Mouse (Mus musculus) kidney, embryonic 16.5 days (tissue): ENCODE data around the gene Stag1. TPM values are rescaled to one million over a fixed set of nuclear protein-coding genes. Genes with fewer than 3 reads are reported as not detected.

Experiments used
- ATAC-seq: fragments of 200-750 bp; cut with Nextera tagmentation; 2 replicates; pipeline ENCODE4 v1.8.0; 2017; ENCODE audit warnings: moderate TSS enrichment; ENCODE audit not compliant: low FRiP score, low TSS enrichment
- H3K27ac ChIP-seq: fragments of 300-500 bp; sonication (generic); 2 replicates; pipeline ENCODE4 v1.5.1; 2014; ENCODE audit warnings: low read length
- H3K27me3 ChIP-seq: fragments of 300-500 bp; sonication (generic); 2 replicates; pipeline ENCODE4 v1.6.1; 2014; ENCODE audit warnings: low read length, control low read depth, mixed read lengths; ENCODE audit not compliant: insufficient read depth
- H3K36me3 ChIP-seq: fragments of 300-500 bp; sonication (generic); 2 replicates; pipeline ENCODE4 v1.6.1; 2014; ENCODE audit warnings: low read length, control low read depth, mixed read lengths; ENCODE audit not compliant: insufficient read depth
- H3K4me1 ChIP-seq: fragments of 300-500 bp; sonication (generic); 2 replicates; pipeline ENCODE4 v1.6.1; 2014; ENCODE audit warnings: low read length, control low read depth, mixed read lengths; ENCODE audit not compliant: insufficient read depth
- H3K4me2 ChIP-seq: fragments of 300-500 bp; sonication (generic); replicated peaks from 2 replicates; pipeline ENCODE4 v1.6.1; 2014; ENCODE audit warnings: low read depth, low read length
- H3K4me3 ChIP-seq: fragments of 300-500 bp; sonication (generic); 2 replicates; pipeline ENCODE4 v1.5.1; 2014; ENCODE audit warnings: mild to moderate bottlenecking, low read length
- H3K9ac ChIP-seq: fragments of 300-500 bp; sonication (generic); replicated peaks from 2 replicates; pipeline ENCODE4 v1.6.1; 2014; ENCODE audit warnings: low read length
- H3K9me3 ChIP-seq: fragments of 300-500 bp; sonication (generic); 2 replicates; pipeline ENCODE4 v1.6.1; 2016; ENCODE audit warnings: low read length, control low read depth
- WGBS: fragments of 180-500 bp; shearing (Covaris S2); extraction: QIAGEN DNeasy Blood & Tissue Kit; methylation state at CpG from one replicate; pipeline ENCODE4 v1.1.7; 2014; 5-methylcytosine and 5-hydroxymethylcytosine counted together
- polyA plus RNA-seq: library from polyadenylated mRNA; unstranded; fragments of >200 nt; fragmentation: Nextera tagmentation; extraction: Ambion mirVana; gene quantifications from 2 replicates; pipeline ENCODE4 v1.2.1, GENCODE M21; 2015

Stag1 gene
- polyA plus RNA-seq, 1 experiment from 2014 or later: 32.1 TPM

DNA sequence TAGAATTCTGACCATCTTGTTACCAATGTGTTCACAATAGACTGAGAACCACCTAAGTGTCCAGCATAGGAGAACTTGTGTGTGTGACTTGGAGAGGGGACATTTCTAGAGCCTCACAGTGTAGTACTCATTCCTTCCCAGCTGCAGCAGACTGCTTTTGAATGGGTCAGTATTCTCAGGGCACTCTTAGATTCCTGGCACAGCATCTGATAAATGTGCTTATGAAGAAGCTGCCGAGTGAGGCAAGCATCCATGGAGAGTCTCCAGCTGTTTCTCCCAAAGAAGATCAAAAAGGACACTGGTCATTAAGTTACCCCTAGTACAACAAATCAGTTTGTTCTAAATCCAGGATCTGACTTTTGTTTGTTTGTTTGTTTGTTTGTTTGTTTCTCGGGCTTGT lies 24.3 kb upstream of the Stag1 start:
- H3K9me3 ChIP-seq: no peaks in the 10 kb centered on the region
- H3K27ac ChIP-seq: no peak overlapping the region
- H3K36me3 ChIP-seq: no peaks in the 10 kb centered on the region
- no peak overlapping the region for H3K4me3 ChIP-seq
- no peak overlapping the region for H3K4me2 ChIP-seq
- H3K9ac ChIP-seq: no peak overlapping the region
- no peaks in the 10 kb centered on the region for H3K27me3 ChIP-seq
- WGBS: 72% methylated on average over 2 of the region's 2 CpGs
- H3K4me1 ChIP-seq: 0 out of 2 replicates have a peak, but pooled peaks cover 3% of the 10 kb centered on the region
- no peak for ATAC-seq

DNA sequence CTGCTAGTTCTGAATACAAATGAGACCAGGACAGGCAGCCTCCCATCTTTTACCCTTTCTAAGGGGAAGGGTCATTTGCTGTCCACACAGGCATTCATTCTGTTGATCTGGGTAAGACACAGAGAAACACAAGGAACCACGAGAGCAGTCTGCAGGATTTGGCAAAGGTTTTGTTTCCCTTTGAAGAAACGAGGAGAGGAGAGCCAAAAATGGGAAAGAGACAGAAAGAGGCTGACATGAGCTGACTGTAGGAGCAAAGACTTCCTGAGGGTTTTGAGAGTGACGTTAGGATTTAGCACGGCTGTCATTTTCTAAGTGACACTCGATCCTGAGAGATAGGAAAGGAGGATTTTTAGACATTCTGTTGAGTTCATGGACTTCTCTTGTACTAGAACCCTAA lies 23.7 kb upstream of the Stag1 start:
- Histone ChIP-seq H3K27ac (no peak overlapping the region), H3K9me3 (no peaks in the 10 kb centered on the region), H3K9ac (no peak overlapping the region), H3K4me3 (no peak overlapping the region), H3K4me2 (no peak overlapping the region), H3K4me1 (peaks cover 7% of the 10 kb centered on the region; the same call in 1 of the 2 replicates), H3K36me3 (no peaks in the 10 kb centered on the region), H3K27me3 (no peaks in the 10 kb centered on the region)
- no peak for ATAC-seq
- WGBS: 52% methylated on average over 5 of the region's 5 CpGs

DNA sequence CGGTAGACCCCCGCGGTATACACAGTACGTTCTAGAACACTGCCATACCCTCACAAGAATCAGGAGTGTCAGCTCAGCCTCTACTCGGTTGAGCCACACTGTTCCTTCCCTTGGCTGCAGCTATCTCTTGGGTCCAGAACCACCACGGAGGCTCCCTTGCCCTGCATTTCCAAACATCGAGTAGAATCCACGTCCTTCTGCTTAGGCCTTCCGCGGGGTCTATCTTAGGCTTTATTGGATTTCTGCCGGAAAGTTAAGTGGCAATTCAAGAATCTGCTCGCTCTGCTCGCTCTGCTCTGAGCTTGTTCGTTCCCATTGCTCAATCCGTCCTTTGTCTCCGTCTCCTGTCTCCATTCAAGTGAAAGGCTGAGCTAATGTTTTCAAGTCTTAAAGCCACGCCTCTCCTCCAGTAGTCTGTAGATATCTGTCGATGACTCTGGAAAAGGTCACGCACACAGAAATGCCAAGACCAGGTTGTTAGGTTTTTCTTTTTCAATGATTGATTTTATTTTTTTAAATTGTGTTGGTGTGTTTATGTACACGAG lies 17.3 kb upstream of the Stag1 start:
- no peaks in the 10 kb centered on the region for H3K27me3 ChIP-seq
- H3K4me3 ChIP-seq: no peak overlapping the region
- no peak overlapping the region for H3K4me2 ChIP-seq
- H3K4me1 ChIP-seq: peaks cover 25% of the 10 kb centered on the region
- H3K9me3 ChIP-seq: no peaks in the 10 kb centered on the region
- WGBS: 81% methylated on average over 20 of the region's 20 CpGs
- no peak overlapping the region for H3K27ac ChIP-seq
- no peaks in the 10 kb centered on the region for H3K36me3 ChIP-seq
- no peak overlapping the region for H3K9ac ChIP-seq
- ATAC-seq: no peak

DNA sequence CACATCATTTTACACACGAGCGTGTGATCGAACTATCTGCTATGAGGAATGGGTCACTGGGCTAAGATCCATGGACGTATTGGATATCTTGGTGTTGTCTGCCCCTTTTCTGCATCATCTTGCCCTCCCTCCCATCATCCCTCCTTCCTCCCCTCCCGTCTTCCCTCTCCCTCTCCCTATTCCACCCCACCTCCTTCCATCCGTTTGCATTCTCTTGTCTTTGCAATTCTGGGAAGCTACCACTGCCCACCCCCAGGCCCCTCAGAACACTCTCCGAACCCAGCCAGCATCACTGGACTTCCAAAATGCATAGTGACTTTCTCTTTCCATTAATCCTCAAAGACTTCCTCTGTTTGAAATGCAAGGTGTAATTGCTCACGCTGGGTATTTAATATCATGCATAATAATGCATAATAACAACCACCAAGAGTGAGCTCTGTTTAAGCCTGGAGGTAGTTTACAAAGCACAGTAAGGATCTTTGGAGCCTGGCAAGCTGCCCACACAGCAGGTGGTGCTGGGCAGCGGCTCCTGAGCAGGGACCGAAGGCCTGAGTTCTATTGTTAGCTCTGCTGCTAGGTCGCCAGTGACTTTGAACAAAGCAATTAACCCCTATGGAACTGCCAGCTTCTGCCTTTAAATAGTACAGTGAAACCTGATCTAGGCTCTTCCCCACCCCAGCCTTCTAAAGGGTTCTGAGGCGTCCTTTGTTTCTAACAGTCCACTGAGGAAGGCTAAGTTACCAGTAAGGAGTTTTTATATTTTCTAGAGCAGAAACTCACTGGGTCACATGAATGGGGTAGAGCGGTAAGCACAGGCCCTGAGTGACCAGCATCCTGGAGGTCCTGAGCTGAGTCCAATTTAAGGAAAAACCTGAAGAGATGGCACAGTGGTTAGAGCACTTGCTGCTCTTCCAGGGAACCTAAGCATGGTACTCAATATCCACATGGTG lies 15.8 kb upstream of the Stag1 start:
- Histone ChIP-seq H3K9me3 (no peaks in the 10 kb centered on the region), H3K4me2 (no peak overlapping the region), H3K36me3 (no peaks in the 10 kb centered on the region), H3K27me3 (no peaks in the 10 kb centered on the region), H3K4me1 (peaks cover 25% of the 10 kb centered on the region), H3K4me3 (no peak overlapping the region), H3K9ac (no peak overlapping the region), H3K27ac (peak overlapping the region; percentile 74)
- WGBS: 40% methylated on average over 13 of the region's 13 CpGs
- peak; percentile 56; the same call in 1 of the 2 replicates for ATAC-seq

DNA sequence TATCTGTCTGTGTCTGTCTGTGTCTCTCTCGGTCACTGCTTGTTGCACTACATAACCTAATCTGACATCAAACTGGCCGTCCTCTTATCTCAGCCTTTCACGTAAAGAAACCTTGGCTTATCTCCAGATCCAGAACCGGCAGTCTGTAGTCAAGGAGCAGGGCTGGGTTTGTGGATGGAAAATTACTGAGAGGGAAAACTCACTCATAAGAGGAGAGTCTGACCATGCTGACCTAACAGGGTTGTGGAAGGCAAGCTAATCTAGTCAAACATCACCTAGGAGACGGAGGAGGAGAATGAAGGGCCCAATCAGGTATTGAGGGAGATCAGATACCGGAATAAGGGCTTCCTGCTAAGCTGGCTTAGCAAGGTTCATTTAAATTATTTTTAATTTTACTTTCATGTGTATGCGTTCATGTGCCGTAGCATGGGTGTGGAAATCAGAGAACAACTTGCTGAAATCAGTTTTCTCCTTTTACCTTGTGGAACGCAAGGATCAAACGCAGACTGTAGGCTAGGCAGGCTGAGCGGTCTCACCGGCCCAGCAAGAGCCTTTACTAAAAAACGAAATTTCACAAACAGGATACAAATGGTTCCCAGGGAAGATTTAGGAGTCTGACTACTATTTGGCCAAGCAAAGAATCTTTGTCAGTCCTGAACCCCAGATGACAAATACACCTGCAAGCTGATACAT lies 14.6 kb upstream of the Stag1 start:
- Histone ChIP-seq H3K36me3 (no peaks in the 10 kb centered on the region), H3K9me3 (no peaks in the 10 kb centered on the region), H3K4me2 (peak overlapping the region; percentile 26), H3K4me1 (peaks cover 25% of the 10 kb centered on the region), H3K4me3 (no peak overlapping the region), H3K27ac (peak overlapping the region; percentile 91), H3K27me3 (no peaks in the 10 kb centered on the region), H3K9ac (no peak overlapping the region)
- peak; percentile 89 for ATAC-seq
- 57% methylated on average over 13 of the region's 13 CpGs for whole genome bisulfite sequencing

DNA sequence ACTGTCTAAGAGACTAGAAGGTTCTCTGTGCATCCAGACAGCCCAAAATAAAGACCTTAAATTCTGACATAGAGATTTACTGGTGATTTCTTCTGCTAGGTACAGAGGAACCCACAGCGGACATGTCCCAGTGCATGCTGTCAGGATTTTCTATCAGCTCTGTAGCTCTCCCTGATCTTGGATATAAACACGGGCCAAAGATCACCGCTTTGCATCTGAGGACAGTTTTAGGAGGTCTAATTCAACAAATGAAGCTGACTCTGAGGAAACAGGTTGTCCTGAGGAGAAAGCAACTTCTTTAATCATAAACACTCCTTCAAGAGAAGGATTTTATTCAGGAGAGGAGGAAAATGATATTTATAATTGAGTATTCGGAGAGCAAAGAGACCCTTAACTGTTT lies 13.6 kb upstream of the Stag1 start:
- Histone ChIP-seq H3K27ac (peak overlapping the region; percentile 91), H3K4me1 (peaks cover 22% of the 10 kb centered on the region), H3K9ac (0 out of 2 replicates have a peak overlapping the region, but pooled peaks have one; percentile 8), H3K4me3 (no peak overlapping the region), H3K27me3 (no peaks in the 10 kb centered on the region), H3K9me3 (no peaks in the 10 kb centered on the region), H3K36me3 (no peaks in the 10 kb centered on the region), H3K4me2 (no peak overlapping the region)
- ATAC-seq: no peak
- WGBS: 62% methylated on average over 4 of the region's 4 CpGs

DNA sequence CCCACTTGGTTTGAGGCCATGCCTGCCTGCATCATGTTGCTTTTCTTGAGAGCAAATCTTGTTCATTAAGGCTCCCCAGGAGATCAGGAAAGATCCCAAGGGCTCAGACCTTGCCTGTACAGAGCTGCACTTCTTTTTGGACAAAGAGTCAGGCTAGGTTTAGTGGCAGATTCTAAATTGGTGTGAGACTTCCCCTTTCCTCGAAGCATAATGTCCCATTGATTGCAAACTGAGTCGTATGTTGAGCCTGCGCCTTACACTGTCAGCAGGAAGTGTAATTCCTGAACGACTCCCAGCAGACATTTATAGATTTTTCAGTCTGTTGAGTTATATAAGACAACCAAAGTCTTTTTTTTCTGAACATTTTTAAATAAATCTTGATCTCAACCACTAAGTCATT lies 7.1 kb upstream of the Stag1 start:
- Histone ChIP-seq H3K27ac (no peak overlapping the region), H3K4me3 (no peak overlapping the region), H3K9ac (no peak overlapping the region), H3K4me1 (no peaks in the 10 kb centered on the region), H3K27me3 (no peaks in the 10 kb centered on the region), H3K9me3 (no peaks in the 10 kb centered on the region), H3K4me2 (no peak overlapping the region), H3K36me3 (no peaks in the 10 kb centered on the region)
- no peak for ATAC-seq
- 54% methylated on average over 4 of the region's 4 CpGs for WGBS

DNA sequence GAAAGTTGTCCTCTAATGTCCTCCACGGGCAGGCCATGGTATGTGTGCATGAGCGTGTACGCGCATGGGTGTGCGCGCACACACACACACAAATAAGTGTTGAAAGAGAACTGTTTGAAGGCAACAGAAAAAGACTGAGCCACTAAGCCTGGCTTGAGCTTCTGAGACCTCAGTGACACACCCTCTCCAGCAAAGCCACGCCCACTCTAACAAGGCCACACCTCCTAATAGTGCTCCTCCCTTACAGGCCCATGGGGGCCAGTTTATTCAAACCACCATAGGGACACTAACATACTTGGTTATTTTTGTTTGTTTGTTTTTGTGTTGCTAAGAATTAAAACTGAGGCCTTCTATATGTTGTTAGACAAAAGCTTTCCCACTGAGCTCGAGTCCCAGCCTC lies 1.3 kb upstream of the Stag1 start:
- no peak for ATAC-seq
- 88% methylated on average over 8 of the region's 8 CpGs for WGBS
- Histone ChIP-seq H3K27ac (no peak overlapping the region), H3K4me2 (no peak overlapping the region), H3K4me1 (no peaks in the 10 kb centered on the region), H3K4me3 (no peak overlapping the region), H3K36me3 (no peaks in the 10 kb centered on the region), H3K9me3 (no peaks in the 10 kb centered on the region), H3K27me3 (no peaks in the 10 kb centered on the region), H3K9ac (no peak overlapping the region)

DNA sequence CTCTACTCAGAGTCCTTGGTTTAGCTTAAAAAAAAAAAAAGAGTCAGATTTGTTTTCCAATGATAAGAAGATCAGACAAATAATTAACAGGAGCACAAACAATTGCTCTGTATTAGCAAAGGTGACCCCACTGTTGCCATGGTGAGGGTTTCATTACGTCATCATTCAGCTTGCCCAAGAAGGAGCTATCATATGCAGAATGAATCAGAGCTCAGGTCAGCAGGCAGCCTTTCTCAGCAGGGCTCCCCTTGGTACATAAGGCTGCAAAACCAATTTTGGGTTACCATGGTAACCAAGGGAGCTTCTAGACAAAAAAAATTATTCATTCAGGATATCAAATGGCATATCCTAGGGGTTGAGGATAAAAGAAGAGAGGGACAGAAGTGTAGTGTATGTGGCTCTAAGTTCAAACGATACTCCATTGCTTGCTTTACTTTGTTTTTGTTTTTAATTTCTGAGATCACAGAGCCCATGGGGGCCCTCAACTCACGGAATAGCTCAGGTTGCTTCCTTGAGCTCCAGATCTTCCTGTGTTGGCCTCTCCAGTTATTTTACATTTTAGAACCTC lies 2.2 kb downstream of the Stag1 start:
- Histone ChIP-seq H3K27ac (no peak overlapping the region), H3K27me3 (no peaks in the 10 kb centered on the region), H3K4me1 (no peaks in the 10 kb centered on the region), H3K4me2 (no peak overlapping the region), H3K36me3 (no peaks in the 10 kb centered on the region), H3K4me3 (no peak overlapping the region), H3K9ac (no peak overlapping the region), H3K9me3 (no peaks in the 10 kb centered on the region)
- WGBS: 73% methylated on average over 3 of the region's 3 CpGs
- no peak for ATAC-seq
